Mouse (Mus musculus) heart, embryonic 11.5 days (tissue): Measurements from ENCODE around the gene Sall4. TPM values are rescaled to one million over a fixed set of nuclear protein-coding genes. Genes with fewer than 3 reads are reported as not detected.

Experiments used
- ATAC-seq: fragments of 200-750 bp; cut with Nextera tagmentation; replicated peaks from 2 replicates; pipeline ENCODE4 v1.8.0; 2017; ENCODE audit warnings: moderate library complexity; ENCODE audit not compliant: insufficient number of reproducible peaks, low FRiP score, low TSS enrichment
- H3K27ac ChIP-seq: fragments of 300-500 bp; sonication (generic); 2 replicates; pipeline ENCODE4 v1.5.1; 2014; ENCODE audit warnings: mild to moderate bottlenecking, low read depth, low read length
- H3K27me3 ChIP-seq: fragments of 300-500 bp; sonication (generic); 2 replicates; pipeline ENCODE4 v1.6.1; 2014; ENCODE audit warnings: mild to moderate bottlenecking, low read length, mixed read lengths; ENCODE audit not compliant: control insufficient read depth, insufficient read depth
- H3K36me3 ChIP-seq: fragments of 300-500 bp; sonication (generic); 2 replicates; pipeline ENCODE4 v1.6.1; 2014; ENCODE audit warnings: mild to moderate bottlenecking, low read length, moderate library complexity, mixed read lengths; ENCODE audit not compliant: control insufficient read depth, insufficient read depth
- H3K4me1 ChIP-seq: fragments of 300-500 bp; sonication (generic); 2 replicates; pipeline ENCODE4 v1.6.1; 2014; ENCODE audit warnings: low read length; ENCODE audit not compliant: control insufficient read depth, insufficient read depth
- H3K4me2 ChIP-seq: fragments of 300-500 bp; sonication (generic); 2 replicates; pipeline ENCODE4 v1.6.1; 2014; ENCODE audit warnings: mild to moderate bottlenecking, moderate library complexity
- H3K4me3 ChIP-seq: fragments of 300-500 bp; sonication (generic); 2 replicates; pipeline ENCODE4 v1.5.1; 2014; ENCODE audit warnings: low read depth, low read length
- H3K9ac ChIP-seq: fragments of 300-500 bp; sonication (generic); 2 replicates; pipeline ENCODE4 v1.6.1; 2014; ENCODE audit warnings: mild to moderate bottlenecking, low read depth, low read length, moderate library complexity
- H3K9me3 ChIP-seq: fragments of 300-500 bp; sonication (generic); replicated peaks from 2 replicates; pipeline ENCODE4 v1.6.1; 2016; ENCODE audit warnings: low read length; ENCODE audit not compliant: control insufficient read depth
- WGBS: fragments of 180-500 bp; shearing (Covaris S2); extraction: QIAGEN DNeasy Blood & Tissue Kit; methylation state at CpG from one replicate; pipeline ENCODE4 v1.1.7; 2014; ENCODE audit not compliant: insufficient replicate concordance; 5-methylcytosine and 5-hydroxymethylcytosine counted together
- polyA plus RNA-seq: library from polyadenylated mRNA; unstranded; fragments of >200 nt; fragmentation: Nextera tagmentation; extraction: Ambion mirVana; gene quantifications from 2 replicates; pipeline ENCODE4 v1.2.1, GENCODE M21; 2014

Gene Sall4
- polyA plus RNA-seq: 4.3 and 5.9 TPM in 2 replicates

DNA sequence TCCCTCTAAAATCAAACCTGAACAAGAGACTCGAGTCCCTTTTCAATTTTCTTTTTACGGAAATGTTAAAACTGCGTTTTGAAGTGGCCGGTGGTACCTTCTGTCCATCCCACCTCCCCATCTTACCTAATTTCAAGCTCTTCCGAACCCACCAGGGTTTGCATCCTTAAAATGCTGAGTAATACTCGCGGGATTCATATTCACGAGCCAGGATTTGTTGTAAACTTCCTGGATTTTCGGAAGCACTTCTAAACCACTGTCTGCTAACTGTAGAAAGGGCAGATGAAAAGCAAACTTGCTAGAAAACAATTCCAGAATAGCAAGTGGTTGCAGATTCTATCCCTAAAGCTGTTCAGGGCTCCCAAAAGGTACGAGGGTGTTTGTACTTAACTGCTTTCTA lies at the start of gene Sall4:
Gene Sall4 (minus strand): TSS at position 362 of the 400 bp plus-strand sequence.
- Histone ChIP-seq H3K9me3 (no peaks in the 10 kb centered on the region), H3K27ac (peak within 1 kb of the TSS; percentile 88), H3K4me1 (peaks cover 4% of the 10 kb centered on the region; the same call in 1 of the 2 replicates), H3K9ac (peak within 1 kb of the TSS; percentile 82; the same call in 1 of the 2 replicates), H3K27me3 (peaks cover 22% of the 10 kb centered on the region), H3K4me3 (peak within 1 kb of the TSS; percentile 72), H3K4me2 (peak within 1 kb of the TSS; percentile 96), H3K36me3 (no peaks in the 10 kb centered on the region)
- WGBS: 7% methylated on average over 10 of the region's 10 CpGs
- ATAC-seq: no peak

DNA sequence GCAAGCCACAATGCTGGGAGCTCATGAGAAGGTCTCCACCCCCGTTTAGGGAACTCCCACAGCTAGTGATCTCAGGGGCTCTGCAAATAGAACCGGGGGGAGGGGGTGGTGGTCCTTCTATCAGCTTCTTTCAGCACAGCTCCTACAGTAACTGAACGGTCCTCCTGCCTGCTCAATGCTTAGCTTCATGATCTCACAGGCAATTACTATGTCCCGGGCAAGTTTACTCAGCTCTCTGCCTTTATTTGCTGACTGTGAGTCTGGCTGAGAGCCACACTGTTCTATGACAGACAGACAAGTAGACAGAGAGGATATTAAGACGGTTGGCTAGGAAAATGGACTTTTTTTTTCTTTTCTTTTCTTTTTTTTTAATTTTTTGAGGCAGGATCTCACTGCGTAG lies 45.5 kb upstream of the Sall4 start:
- H3K9ac ChIP-seq: no peak overlapping the region
- no peak overlapping the region for H3K4me3 ChIP-seq
- no peak for ATAC-seq
- WGBS: 43% methylated on average over 6 of the region's 6 CpGs
- H3K9me3 ChIP-seq: no peaks in the 10 kb centered on the region
- H3K4me1 ChIP-seq: no peaks in the 10 kb centered on the region; the same call in 1 of the 2 replicates
- no peak overlapping the region for H3K27ac ChIP-seq
- H3K4me2 ChIP-seq: no peak overlapping the region
- H3K36me3 ChIP-seq: no peaks in the 10 kb centered on the region
- H3K27me3 ChIP-seq: peaks cover 4% of the 10 kb centered on the region; the same call in 1 of the 2 replicates

DNA sequence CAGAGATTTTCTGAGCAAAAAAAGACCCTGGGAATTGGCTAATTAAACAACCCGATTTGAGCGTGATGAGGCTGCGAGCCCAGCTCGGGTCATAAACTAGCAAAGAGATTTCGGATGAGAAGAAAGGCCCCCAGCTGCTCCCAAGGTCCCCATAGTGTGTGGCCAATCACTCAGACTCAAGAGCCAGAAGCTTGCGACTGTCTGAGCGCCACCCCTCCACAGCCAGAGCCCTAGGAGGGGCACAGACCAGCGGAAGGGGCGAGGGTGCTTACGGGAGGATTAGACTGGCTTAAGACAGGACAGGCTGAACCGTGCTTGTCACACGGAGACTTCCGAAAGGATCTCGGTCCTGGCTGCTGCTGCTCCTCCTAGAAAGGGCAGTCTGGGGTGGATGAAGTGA lies 42.2 kb upstream of the Sall4 start:
- 0 out of 2 replicates have a peak overlapping the region, but pooled peaks have one; percentile 39 for H3K9ac ChIP-seq
- H3K4me2 ChIP-seq: peak overlapping the region; percentile 56
- no peak overlapping the region for H3K27ac ChIP-seq
- H3K4me1 ChIP-seq: no peaks in the 10 kb centered on the region; the same call in 1 of the 2 replicates
- H3K27me3 ChIP-seq: peaks cover 4% of the 10 kb centered on the region; the same call in 1 of the 2 replicates
- no peak for ATAC-seq
- H3K36me3 ChIP-seq: no peaks in the 10 kb centered on the region
- 23% methylated on average over 14 of the region's 14 CpGs for WGBS
- H3K9me3 ChIP-seq: no peaks in the 10 kb centered on the region
- 0 out of 2 replicates have a peak overlapping the region, but pooled peaks have one; percentile 14 for H3K4me3 ChIP-seq

DNA sequence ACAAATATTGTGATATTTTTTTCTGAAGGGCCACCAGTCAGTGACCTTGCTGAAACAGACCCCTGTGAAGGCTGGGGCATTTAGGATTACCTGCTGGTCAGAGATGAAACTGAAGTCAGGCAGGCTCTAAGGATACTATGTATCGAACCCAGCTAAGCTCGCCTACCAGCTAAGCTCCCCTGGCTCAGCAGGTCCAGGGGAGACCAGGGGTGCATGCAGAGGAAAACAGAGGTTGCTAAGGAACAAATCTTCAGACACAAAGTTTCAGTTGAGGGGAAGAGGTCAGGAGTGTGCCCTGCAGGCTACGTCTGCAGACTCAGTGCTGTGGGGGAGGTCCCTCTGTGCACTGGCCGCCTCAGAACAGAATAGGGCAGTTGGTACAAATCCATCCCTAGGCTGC lies 39.9 kb upstream of the Sall4 start:
- no peak overlapping the region for H3K27ac ChIP-seq

GRCm38 (mm10) chr2:168803849-168804248 lies 36.1 kb upstream of the Sall4 start:
- no peaks in the 10 kb centered on the region for H3K27me3 ChIP-seq
- H3K4me3 ChIP-seq: no peak overlapping the region
- no peak overlapping the region for H3K27ac ChIP-seq
- 62% methylated on average over 4 of the region's 4 CpGs for WGBS
- no peak for ATAC-seq
- H3K9ac ChIP-seq: no peak overlapping the region
- no peaks in the 10 kb centered on the region for H3K36me3 ChIP-seq
- H3K4me1 ChIP-seq: no peaks in the 10 kb centered on the region
- no peaks in the 10 kb centered on the region for H3K9me3 ChIP-seq
- no peak overlapping the region for H3K4me2 ChIP-seq

More for the DNA sequence above, 39.9 kb upstream of the Sall4 start:
- 37% methylated on average over 4 of the region's 4 CpGs for WGBS
- Histone ChIP-seq H3K9me3 (no peaks in the 10 kb centered on the region), H3K36me3 (no peaks in the 10 kb centered on the region), H3K4me3 (no peak overlapping the region), H3K4me2 (no peak overlapping the region), H3K9ac (no peak overlapping the region), H3K27me3 (peaks cover 4% of the 10 kb centered on the region; the same call in 1 of the 2 replicates), H3K4me1 (no peaks in the 10 kb centered on the region; the same call in 1 of the 2 replicates)
- ATAC-seq: no peak

DNA sequence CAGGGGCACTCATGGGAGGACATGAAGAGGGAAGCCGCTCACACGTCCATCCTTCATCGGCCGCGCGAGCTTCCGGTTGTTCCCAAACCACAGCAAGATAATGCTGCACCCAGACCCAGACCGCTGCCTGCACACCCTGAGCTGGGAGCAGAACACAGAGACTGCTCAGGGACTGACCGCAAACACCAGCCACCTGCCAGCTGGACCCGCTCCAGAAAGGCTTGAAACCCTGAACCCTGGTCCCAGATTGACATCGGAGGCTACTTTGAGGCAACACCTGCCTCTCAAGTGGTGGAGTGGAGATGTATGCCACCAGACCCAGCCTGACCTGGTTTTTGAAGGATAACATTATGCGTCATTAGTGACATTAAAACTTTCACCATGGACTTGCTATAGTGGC lies 31.6 kb upstream of the Sall4 start:
- Histone ChIP-seq H3K27me3 (no peaks in the 10 kb centered on the region), H3K4me2 (no peak overlapping the region), H3K9ac (no peak overlapping the region), H3K36me3 (no peaks in the 10 kb centered on the region), H3K9me3 (no peaks in the 10 kb centered on the region), H3K4me1 (no peaks in the 10 kb centered on the region), H3K4me3 (no peak overlapping the region), H3K27ac (no peak overlapping the region)
- no peak for ATAC-seq
- 73% methylated on average over 12 of the region's 12 CpGs for WGBS

DNA sequence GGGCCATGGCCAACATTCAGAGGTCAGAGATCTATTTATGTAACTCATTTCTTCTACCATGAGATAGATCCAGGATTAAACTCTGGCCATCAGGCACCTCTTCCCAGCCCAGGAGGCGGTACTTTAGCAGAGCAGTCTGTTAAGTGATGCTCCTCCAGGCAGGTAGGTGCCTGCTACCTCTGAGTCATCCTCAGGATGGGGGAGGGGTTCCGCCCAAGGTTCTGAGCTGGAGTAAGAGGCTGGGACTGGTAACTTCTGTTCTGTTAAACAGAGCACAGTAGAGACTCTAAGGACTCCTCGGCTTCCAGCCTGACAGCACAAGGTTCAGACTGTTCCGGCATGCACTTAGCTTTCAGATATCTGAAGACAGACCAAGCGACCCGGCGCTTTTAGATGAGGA lies 31.2 kb upstream of the Sall4 start:
- H3K27ac ChIP-seq: no peak overlapping the region
- H3K9me3 ChIP-seq: no peaks in the 10 kb centered on the region
- no peak for ATAC-seq
- no peak overlapping the region for H3K4me3 ChIP-seq
- H3K4me2 ChIP-seq: no peak overlapping the region
- 57% methylated on average over 7 of the region's 7 CpGs for WGBS
- H3K9ac ChIP-seq: no peak overlapping the region
- no peaks in the 10 kb centered on the region for H3K27me3 ChIP-seq
- no peaks in the 10 kb centered on the region for H3K4me1 ChIP-seq
- H3K36me3 ChIP-seq: no peaks in the 10 kb centered on the region

DNA sequence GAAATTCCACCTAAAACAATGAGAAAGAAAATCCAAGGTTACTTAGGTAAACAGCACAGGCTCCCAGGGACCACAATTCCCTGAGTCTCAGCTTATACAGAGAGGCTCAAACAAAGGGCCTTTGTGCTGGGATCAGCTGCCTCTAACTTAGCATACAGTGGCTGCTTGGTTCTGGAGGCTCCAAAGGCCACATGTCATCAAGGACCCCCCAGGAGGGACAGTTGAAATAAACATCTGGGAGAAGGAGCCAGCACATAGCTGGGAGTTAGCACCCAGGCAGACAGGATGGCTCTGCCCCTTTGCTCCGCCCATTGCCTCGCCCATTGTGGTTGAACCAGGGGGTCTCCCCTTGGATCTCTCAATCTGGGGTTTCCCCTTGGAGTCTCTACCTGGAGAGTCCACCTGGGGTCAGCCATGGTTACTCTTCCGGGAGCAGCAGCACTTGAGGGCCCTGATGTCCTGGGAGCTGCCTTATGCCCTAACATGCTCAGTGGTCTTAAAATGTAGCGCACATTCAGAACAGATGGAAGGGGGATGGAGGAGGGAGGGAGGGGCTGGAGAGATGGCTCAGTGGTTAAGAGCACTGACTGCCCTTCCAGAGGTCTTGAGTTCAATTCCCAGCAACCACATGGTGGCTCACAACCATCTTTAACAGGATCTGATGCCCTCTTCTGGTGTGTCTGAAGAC lies 23.5 kb upstream of the Sall4 start:
- H3K36me3 ChIP-seq: no peaks in the 10 kb centered on the region
- no peak for ATAC-seq
- H3K9me3 ChIP-seq: no peaks in the 10 kb centered on the region
- no peak overlapping the region for H3K9ac ChIP-seq
- no peak overlapping the region for H3K4me2 ChIP-seq
- no peak overlapping the region for H3K27ac ChIP-seq
- H3K4me1 ChIP-seq: no peaks in the 10 kb centered on the region
- no peaks in the 10 kb centered on the region for H3K27me3 ChIP-seq
- H3K4me3 ChIP-seq: no peak overlapping the region
- 55% methylated on average over 4 of the region's 4 CpGs for WGBS

GRCm38 (mm10) chr2:168786174-168786573 lies 18.4 kb upstream of the Sall4 start:
- H3K9ac ChIP-seq: no peak overlapping the region
- H3K4me2 ChIP-seq: no peak overlapping the region
- H3K4me1 ChIP-seq: no peaks in the 10 kb centered on the region
- H3K36me3 ChIP-seq: no peaks in the 10 kb centered on the region
- 88% methylated on average over 9 of the region's 9 CpGs for WGBS
- H3K9me3 ChIP-seq: no peaks in the 10 kb centered on the region
- no peak overlapping the region for H3K4me3 ChIP-seq
- H3K27ac ChIP-seq: no peak overlapping the region
- no peaks in the 10 kb centered on the region for H3K27me3 ChIP-seq
- ATAC-seq: no peak
